Mouse (Mus musculus): ENCODE measurements around the gene Man2a1. TPM values are rescaled to one million over a fixed set of nuclear protein-coding genes. Genes with fewer than 3 reads are reported as not detected.

Man2a1 gene
- polyA plus RNA-seq, 1 experiment from 2014 or later: 4.1 TPM

DNA sequence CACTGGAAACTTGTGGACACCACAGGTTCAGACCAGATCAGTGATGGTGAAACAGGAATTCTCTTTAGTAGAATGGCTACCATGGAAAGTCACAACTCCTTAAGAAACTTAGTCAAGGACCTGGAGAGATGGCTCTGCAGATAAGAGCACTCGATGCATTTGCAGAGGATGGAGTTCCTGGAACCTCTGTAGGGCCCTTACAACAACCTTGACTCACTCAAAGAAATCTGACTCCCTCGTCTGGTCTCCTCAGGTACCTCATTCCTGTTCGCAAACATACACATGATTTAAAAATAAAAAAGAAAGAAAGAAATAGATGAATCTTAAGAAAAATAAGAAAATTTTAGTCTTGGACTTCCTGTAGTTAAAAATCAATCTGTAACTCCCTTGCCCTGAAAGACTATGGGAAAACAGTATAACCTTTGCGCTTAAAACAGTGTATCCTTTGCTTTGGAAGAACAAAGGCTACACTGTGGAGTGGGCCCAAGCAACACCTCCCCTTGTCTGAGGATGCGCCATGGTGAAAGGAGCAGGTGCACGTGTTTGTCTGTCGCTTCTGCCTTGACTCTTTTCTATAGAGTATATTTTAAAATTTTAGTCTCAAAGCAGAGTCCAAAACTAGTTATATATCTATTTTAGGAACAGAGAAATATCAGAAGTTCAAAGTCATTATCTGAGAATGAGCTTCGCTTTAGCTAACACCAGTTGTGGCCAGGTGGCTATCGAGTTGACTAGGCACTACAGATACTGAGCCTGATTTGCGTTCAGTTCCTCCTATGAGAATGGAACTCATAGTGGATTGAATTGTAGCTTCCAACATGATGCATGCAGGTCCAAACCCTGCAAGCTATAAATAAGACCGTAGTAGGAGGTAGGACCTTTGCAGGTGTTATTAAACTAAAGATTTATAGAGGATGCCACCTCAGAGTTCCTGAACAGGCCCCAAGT lies 163.9 kb downstream of the Man2a1 start:
- ATAC-seq: no peak
- Histone ChIP-seq H3K4me3 (ENCODE audit: low read length) (no peak overlapping the region), H3K27me3 (replicated peaks; ENCODE audit: control insufficient read depth, insufficient read depth, low read length) (no peaks in the 10 kb centered on the region), H3K36me3 (ENCODE audit: control insufficient read depth, insufficient read depth, low read length) (no peaks in the 10 kb centered on the region), H3K9me3 (ENCODE audit: control insufficient read depth, low read length) (no peaks in the 10 kb centered on the region), H3K27ac (ENCODE audit: low read depth, low read length) (no peak overlapping the region), H3K9ac (ENCODE audit: low read depth, low read length) (no peak overlapping the region), H3K4me2 (ENCODE audit: low read length) (no peak overlapping the region), H3K4me1 (ENCODE audit: control insufficient read depth, insufficient read depth, low read depth, low read length) (no peaks in the 10 kb centered on the region)
- WGBS: 93% methylated on average over 11 of the region's 11 CpGs

DNA sequence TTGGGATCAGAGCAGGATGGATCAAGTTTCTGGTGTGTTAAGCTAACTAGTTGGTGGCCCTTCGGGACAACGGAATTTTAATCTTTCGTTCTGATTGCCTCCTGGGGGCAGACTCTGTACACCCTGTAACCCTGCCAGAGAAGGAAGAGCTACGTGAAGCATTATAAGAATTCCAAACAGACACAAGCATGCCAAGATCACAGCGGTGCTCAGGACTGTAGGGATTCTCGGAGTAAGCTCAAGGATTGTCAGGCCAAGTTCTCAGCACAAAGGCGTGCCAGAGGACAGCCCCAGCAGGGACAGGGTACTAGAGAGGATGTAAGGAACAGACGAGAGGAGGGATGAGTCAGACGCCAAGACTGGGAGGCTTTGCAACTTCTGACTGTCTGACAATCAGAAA lies 164.8 kb downstream of the Man2a1 start:
- Histone ChIP-seq H3K27ac (ENCODE audit: low read depth, low read length) (no peak overlapping the region), H3K27me3 (replicated peaks; ENCODE audit: control insufficient read depth, insufficient read depth, low read length) (no peaks in the 10 kb centered on the region), H3K9me3 (ENCODE audit: control insufficient read depth, low read length) (no peaks in the 10 kb centered on the region), H3K4me3 (ENCODE audit: low read length) (no peak overlapping the region), H3K4me1 (ENCODE audit: control insufficient read depth, insufficient read depth, low read depth, low read length) (0 out of 2 replicates have a peak, but pooled peaks cover 2% of the 10 kb centered on the region), H3K9ac (ENCODE audit: low read depth, low read length) (no peak overlapping the region), H3K4me2 (ENCODE audit: low read length) (no peak overlapping the region), H3K36me3 (ENCODE audit: control insufficient read depth, insufficient read depth, low read length) (no peaks in the 10 kb centered on the region)
- peak; percentile 67 for ATAC-seq
- WGBS: 50% methylated on average over 9 of the region's 9 CpGs

DNA sequence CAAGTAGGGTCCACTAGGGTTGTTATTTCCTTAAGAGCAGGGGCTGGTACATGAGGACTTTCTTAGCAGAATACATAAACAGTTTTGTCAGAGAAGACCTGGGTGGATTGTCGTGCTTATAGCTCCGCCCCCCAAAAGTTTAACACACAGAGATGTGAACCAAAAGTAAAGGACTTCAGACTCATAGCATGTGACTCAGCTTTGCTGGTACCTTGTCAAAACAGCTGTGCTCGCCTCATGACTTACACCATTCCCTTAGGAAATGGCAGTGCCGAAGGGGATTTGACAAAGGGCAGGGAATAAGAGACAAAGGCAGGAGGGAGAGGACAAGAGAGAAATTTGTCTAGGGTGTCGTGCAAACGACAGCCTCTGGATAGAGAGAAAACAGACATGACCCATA lies 166.0 kb downstream of the Man2a1 start:
- no peaks in the 10 kb centered on the region for H3K9me3 ChIP-seq (ENCODE audit: control insufficient read depth, low read length)
- no peak overlapping the region for H3K27ac ChIP-seq (ENCODE audit: low read depth, low read length)
- no peak overlapping the region for H3K4me2 ChIP-seq (ENCODE audit: low read length)
- no peak for ATAC-seq
- 69% methylated on average over 6 of the region's 6 CpGs for WGBS
- no peaks in the 10 kb centered on the region for H3K36me3 ChIP-seq (ENCODE audit: control insufficient read depth, insufficient read depth, low read length)
- H3K4me1 ChIP-seq (ENCODE audit: control insufficient read depth, insufficient read depth, low read depth, low read length): 0 out of 2 replicates have a peak, but pooled peaks cover 3% of the 10 kb centered on the region
- no peak overlapping the region for H3K4me3 ChIP-seq (ENCODE audit: low read length)
- H3K9ac ChIP-seq (ENCODE audit: low read depth, low read length): no peak overlapping the region
- H3K27me3 ChIP-seq (replicated peaks; ENCODE audit: control insufficient read depth, insufficient read depth, low read length): no peaks in the 10 kb centered on the region

DNA sequence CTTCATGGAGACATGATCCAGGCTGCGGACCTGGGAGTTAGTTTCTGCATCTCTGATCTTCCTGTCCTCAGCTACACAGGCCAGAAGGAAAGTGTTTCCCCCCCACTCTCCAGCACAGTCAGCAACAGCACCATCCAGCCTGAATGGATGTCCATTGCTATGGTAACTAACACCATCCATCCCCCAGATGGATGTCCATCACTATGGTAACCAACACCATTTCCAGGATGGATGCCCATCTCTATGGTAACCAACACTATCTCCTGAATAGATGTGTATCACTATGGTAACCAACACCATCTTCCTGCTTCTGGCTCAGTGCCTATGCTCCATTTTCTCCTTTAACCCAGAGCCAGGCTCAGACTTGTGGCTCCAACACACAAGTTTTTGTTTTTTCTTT lies 169.7 kb downstream of the Man2a1 start:
- 76% methylated on average over 1 of the region's 1 CpGs for WGBS
- Histone ChIP-seq H3K9ac (ENCODE audit: low read depth, low read length) (no peak overlapping the region), H3K9me3 (ENCODE audit: control insufficient read depth, low read length) (no peaks in the 10 kb centered on the region), H3K27me3 (replicated peaks; ENCODE audit: control insufficient read depth, insufficient read depth, low read length) (no peaks in the 10 kb centered on the region), H3K4me2 (ENCODE audit: low read length) (no peak overlapping the region), H3K36me3 (ENCODE audit: control insufficient read depth, insufficient read depth, low read length) (no peaks in the 10 kb centered on the region), H3K4me3 (ENCODE audit: low read length) (no peak overlapping the region), H3K27ac (ENCODE audit: low read depth, low read length) (no peak overlapping the region), H3K4me1 (ENCODE audit: control insufficient read depth, insufficient read depth, low read depth, low read length) (0 out of 2 replicates have a peak, but pooled peaks cover 3% of the 10 kb centered on the region)
- ATAC-seq: peak; percentile 89

DNA sequence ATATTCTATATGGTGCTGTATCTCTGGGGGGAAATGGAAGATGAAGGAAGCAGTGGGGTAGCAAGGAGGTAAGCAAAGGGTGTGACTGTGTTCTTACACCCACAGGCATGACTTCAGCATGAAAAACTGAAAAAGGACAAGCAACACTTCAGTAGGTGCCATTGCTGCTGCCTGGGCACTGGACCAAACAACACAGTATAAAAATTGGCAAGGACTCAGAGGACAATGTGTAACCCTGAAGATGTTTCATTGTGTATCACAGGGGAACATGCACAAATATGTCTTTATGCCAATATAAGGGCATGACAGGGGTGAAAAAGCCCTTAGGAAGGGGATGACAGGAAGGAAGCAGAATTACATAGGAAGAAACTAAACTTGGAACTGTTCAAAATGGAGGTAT lies 172.1 kb downstream of the Man2a1 start:
- Histone ChIP-seq H3K9ac (ENCODE audit: low read depth, low read length) (no peak overlapping the region), H3K9me3 (ENCODE audit: control insufficient read depth, low read length) (no peaks in the 10 kb centered on the region), H3K4me3 (ENCODE audit: low read length) (no peak overlapping the region)

DNA sequence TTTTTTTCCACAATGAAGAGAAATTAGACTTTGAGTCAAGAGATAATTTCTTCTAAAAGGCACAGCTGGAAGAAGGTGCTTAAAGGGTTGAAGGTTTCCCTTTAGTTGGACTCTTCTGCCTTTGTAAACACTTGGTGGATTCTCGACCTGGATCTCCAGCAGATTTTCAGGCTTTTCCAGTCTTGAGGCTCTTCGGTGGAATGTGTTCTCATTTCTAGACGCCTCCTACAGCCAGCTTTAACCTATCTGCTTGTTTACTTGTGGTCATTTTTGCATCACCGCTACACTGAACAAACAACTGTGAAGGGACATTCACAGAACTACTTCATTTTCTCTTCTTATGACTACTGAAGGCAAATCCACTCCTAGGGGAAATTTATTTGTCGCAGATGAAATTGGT lies 173.7 kb downstream of the Man2a1 start:
- no peak overlapping the region for H3K4me2 ChIP-seq (ENCODE audit: low read length)
- no peaks in the 10 kb centered on the region for H3K9me3 ChIP-seq (ENCODE audit: control insufficient read depth, low read length)
- H3K36me3 ChIP-seq (ENCODE audit: control insufficient read depth, insufficient read depth, low read length): no peaks in the 10 kb centered on the region
- H3K9ac ChIP-seq (ENCODE audit: low read depth, low read length): no peak overlapping the region
- no peaks in the 10 kb centered on the region for H3K27me3 ChIP-seq (replicated peaks; ENCODE audit: control insufficient read depth, insufficient read depth, low read length)
- H3K27ac ChIP-seq (ENCODE audit: low read depth, low read length): no peak overlapping the region
- 0 out of 2 replicates have a peak, but pooled peaks cover 3% of the 10 kb centered on the region for H3K4me1 ChIP-seq (ENCODE audit: control insufficient read depth, insufficient read depth, low read depth, low read length)
- no peak overlapping the region for H3K4me3 ChIP-seq (ENCODE audit: low read length)
- WGBS: 92% methylated on average over 5 of the region's 5 CpGs
- ATAC-seq: no peak

More for the DNA sequence above, 172.1 kb downstream of the Man2a1 start:
- H3K27ac ChIP-seq (ENCODE audit: low read depth, low read length): no peak overlapping the region
- H3K27me3 ChIP-seq (replicated peaks; ENCODE audit: control insufficient read depth, insufficient read depth, low read length): no peaks in the 10 kb centered on the region
- H3K4me1 ChIP-seq (ENCODE audit: control insufficient read depth, insufficient read depth, low read depth, low read length): 0 out of 2 replicates have a peak, but pooled peaks cover 3% of the 10 kb centered on the region
- no peak overlapping the region for H3K4me2 ChIP-seq (ENCODE audit: low read length)
- H3K36me3 ChIP-seq (ENCODE audit: control insufficient read depth, insufficient read depth, low read length): no peaks in the 10 kb centered on the region
- ATAC-seq: no peak

DNA sequence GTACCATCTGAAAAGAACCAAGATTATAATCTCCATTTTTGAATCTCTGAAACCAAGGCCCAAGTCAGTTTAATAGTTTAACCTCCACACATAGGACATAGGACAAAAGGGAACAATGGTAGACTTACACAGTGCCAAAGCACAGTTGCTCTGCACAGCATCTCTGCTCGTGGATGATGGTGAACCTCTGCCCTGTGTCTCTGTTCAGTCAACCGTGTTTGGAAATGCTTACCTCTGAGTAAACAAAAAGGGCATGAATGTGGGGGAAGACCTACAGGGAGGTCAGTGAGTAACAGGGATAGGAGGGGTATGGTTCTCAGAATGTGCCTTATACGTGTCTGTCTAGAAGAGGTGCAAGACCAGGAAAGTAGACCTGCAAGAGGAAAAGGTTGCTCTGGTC lies 177.8 kb downstream of the Man2a1 start:
- Histone ChIP-seq H3K4me3 (ENCODE audit: low read length) (no peak overlapping the region), H3K4me2 (ENCODE audit: low read length) (no peak overlapping the region), H3K4me1 (ENCODE audit: control insufficient read depth, insufficient read depth, low read depth, low read length) (no peaks in the 10 kb centered on the region), H3K36me3 (ENCODE audit: control insufficient read depth, insufficient read depth, low read length) (no peaks in the 10 kb centered on the region), H3K9ac (ENCODE audit: low read depth, low read length) (no peak overlapping the region), H3K27me3 (replicated peaks; ENCODE audit: control insufficient read depth, insufficient read depth, low read length) (no peaks in the 10 kb centered on the region), H3K9me3 (ENCODE audit: control insufficient read depth, low read length) (no peaks in the 10 kb centered on the region), H3K27ac (ENCODE audit: low read depth, low read length) (no peak overlapping the region)
- WGBS: 57% methylated on average over 3 of the region's 3 CpGs
- no peak for ATAC-seq

DNA sequence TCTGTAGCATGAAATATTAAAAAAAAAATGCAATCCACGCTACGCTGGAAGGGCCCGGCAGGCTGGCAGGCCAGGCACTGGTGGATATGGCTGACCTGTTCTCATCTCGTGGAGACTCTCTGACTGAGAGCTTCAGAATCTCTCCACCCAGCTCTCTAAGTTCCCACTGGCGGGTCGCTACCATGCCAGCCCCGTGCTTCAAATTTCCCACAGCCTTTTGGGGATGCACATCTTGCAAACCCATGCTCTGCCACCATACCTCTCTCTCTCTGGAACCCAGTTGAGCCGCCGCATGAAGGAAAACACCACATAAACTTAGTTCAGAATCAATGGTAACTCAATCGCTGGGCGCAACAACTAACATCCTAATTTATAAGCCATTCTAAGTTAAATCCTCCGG lies 178.2 kb downstream of the Man2a1 start:
- no peak overlapping the region for H3K27ac ChIP-seq (ENCODE audit: low read depth, low read length)
- no peak overlapping the region for H3K9ac ChIP-seq (ENCODE audit: low read depth, low read length)
- H3K4me1 ChIP-seq (ENCODE audit: control insufficient read depth, insufficient read depth, low read depth, low read length): no peaks in the 10 kb centered on the region
- no peak overlapping the region for H3K4me2 ChIP-seq (ENCODE audit: low read length)
- 95% methylated on average over 12 of the region's 12 CpGs for WGBS
- H3K36me3 ChIP-seq (ENCODE audit: control insufficient read depth, insufficient read depth, low read length): no peaks in the 10 kb centered on the region
- no peak for ATAC-seq
- no peaks in the 10 kb centered on the region for H3K27me3 ChIP-seq (replicated peaks; ENCODE audit: control insufficient read depth, insufficient read depth, low read length)
- no peaks in the 10 kb centered on the region for H3K9me3 ChIP-seq (ENCODE audit: control insufficient read depth, low read length)
- H3K4me3 ChIP-seq (ENCODE audit: low read length): no peak overlapping the region

DNA sequence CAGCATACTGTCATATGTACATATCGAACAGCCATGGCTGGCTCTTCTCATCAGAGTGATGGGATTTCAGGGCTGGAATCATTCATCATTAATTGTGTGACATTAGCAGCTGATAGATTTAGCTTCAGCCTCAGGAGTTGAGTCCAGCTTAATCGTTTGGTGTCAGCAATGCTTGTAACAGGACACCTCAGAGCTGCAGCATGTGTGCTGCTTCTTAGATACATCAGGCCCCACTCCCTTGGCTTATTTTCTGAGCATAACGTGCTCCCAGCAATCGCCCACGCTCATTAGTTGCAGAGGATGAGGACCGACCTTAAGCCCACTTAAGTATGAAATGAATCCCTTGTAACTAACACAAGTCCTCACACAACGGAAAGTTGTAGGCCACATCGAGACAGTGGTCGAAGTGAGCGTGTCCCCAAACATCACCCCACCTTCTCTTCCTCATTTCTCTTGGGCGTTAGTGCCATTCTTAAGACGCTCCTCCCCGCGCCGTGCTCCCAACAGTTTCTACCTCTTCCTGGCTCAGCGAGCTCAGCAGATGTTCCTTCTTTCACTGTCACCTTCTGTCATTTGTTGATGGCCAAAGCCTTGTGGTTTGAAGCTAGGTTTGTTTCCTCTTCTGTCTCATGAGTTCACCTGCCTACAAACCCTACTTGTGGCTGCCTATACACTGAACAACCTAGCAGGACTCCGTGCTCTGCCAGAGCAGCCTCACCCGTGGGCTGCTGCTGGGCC lies 180.4 kb downstream of the Man2a1 start:
- WGBS: 87% methylated on average over 18 of the region's 18 CpGs
- H3K4me3 ChIP-seq (ENCODE audit: low read length): no peak overlapping the region
- H3K4me2 ChIP-seq (ENCODE audit: low read length): no peak overlapping the region
- no peak for ATAC-seq
- no peak overlapping the region for H3K9ac ChIP-seq (ENCODE audit: low read depth, low read length)
- no peaks in the 10 kb centered on the region for H3K36me3 ChIP-seq (ENCODE audit: control insufficient read depth, insufficient read depth, low read length)
- no peaks in the 10 kb centered on the region for H3K4me1 ChIP-seq (ENCODE audit: control insufficient read depth, insufficient read depth, low read depth, low read length)
- no peaks in the 10 kb centered on the region for H3K9me3 ChIP-seq (ENCODE audit: control insufficient read depth, low read length)
- H3K27ac ChIP-seq (ENCODE audit: low read depth, low read length): no peak overlapping the region
- no peaks in the 10 kb centered on the region for H3K27me3 ChIP-seq (replicated peaks; ENCODE audit: control insufficient read depth, insufficient read depth, low read length)
